Mouse (Mus musculus) heart, adult 8-10 months (tissue): ENCODE data around the gene Olfr1176. TPM values are rescaled to one million over a fixed set of nuclear protein-coding genes. Genes with fewer than 3 reads are reported as not detected.

Source experiments
- DNase-seq: peaks from one replicate; pipeline ENCODE4 v3.0.0; 2022; ENCODE audit warnings: low spot score
- total RNA-seq, 4 experiments: library from RNA; stranded (reverse); gene quantifications; 2 replicates each; pipeline ENCODE4 v1.2.4; 2022

Gene Olfr1176
- not detected for total RNA-seq

- DNase-seq = no peak
Measured at GRCm38 (mm10) chr2:88336421-88336820, at the start of gene Olfr1176. TSS of gene Olfr1176 (plus strand) at chr2:88336721.

GRCm38 (mm10) chr2:88315035-88315434, 21.5 kb upstream of the Olfr1176 start, which contains the start of gene Olfr1174-ps:
TSS of gene Olfr1174-ps (minus strand) at chr2:88315135.
- no peak for DNase-seq

DNA sequence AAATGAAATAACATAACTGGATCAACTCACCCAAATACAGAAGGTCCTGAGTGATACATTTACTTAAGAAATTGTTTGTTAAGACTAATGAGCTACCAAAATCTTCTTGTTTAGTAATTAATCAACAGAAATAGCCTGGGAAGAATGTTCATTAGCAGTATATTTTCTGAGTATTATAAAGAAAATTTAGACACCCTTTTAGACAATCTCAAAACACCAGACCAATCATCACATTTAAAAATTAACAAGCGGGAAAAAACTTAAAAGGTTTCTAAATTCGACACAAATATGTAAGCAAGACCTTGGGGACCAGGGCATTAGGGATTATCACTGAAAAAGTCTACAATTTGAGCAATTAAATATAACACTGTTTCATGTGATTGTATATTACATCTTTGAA, 9.4 kb upstream of the Olfr1176 start, which contains the start of gene Olfr1175-ps:
TSS of gene Olfr1175-ps (minus strand) at position 101 of the 400 bp plus-strand sequence.
- DNase-seq = no peak

DNA sequence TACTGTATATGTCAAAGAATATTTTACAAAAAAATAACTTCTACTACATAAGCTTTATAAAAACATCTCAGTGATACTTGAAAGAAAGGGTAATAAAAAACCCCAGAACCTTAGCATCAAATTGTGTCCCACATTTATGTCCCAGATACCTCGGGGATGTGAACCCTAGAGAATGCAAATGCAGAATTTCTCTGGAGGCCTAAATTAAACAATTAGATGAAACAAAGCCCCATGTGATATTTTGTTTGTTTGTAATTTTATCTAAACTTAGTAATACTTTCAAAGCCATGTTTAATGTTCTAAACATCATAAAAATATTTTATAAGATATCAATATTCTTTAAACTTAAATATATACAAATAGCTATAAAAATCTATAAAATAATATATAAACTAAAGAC, 9.9 kb downstream of the Olfr1176 start, which contains the start of gene Olfr1177-ps:
TSS of gene Olfr1177-ps (minus strand) at position 101 of the 400 bp plus-strand sequence.
- DNase-seq = no peak

DNA sequence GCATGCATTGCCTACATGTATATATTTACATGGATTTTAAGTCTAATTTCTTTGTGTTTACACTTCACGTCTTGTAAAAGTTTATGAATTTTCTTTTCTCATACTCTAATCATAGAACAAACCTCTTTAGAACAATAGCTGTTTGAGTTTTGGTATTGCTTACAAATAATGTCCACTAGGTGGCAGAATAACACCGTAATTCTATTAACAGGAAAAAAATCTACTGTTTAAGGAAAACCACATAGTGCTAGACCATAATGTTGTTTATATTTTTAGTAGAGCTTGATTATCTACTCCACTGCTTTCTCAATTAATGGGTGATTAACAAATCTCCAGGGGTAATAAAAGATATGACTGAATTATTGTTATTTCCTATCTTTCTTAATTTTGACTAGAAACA, 19.8 kb downstream of the Olfr1176 start:
- DNase-seq = no peak

DNA sequence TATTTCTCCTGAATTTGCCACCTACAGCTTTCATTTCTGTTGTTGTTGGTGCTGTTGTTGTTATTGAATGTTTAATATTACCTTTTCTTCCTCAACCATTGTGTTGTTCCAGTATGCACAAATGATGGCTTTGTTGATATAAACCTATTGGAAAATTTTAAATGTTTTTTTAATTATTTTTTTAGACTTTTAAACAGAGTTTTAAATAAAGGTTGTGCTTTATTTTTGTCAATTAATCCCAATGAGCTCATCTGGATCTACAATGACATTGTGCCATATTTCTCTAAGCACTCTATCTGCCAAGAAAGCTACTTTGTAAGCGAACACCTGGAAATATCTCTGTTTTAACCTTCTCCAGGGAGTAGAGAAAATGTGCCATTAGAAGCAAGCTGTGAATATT, 50.2 kb downstream of the Olfr1176 start, which contains the start of gene Olfr1178:
TSS of gene Olfr1178 (plus strand) at position 301 of the 400 bp plus-strand sequence.
- DNase-seq = no peak

Other genes with a start within 250 kb of the Olfr1176 start
- gene Olfr1164, start 242.8 kb upstream of the Olfr1176 start, total RNA-seq = not detected
- gene Olfr1166, start 208.4 kb upstream of the Olfr1176 start, total RNA-seq = not detected
- gene Olfr1167, start 181.5 kb upstream of the Olfr1176 start, total RNA-seq = not detected
- not detected for gene Olfr1168, start 154.8 kb upstream of the Olfr1176 start, total RNA-seq
- not detected for gene Olfr1170, start 108.4 kb upstream of the Olfr1176 start, total RNA-seq
- gene Olfr1173, start 56.8 kb upstream of the Olfr1176 start, total RNA-seq = not detected
- gene Olfr1174-ps, start 21.6 kb upstream of the Olfr1176 start, total RNA-seq = not detected
- not detected for gene Olfr1175-ps, start 9.5 kb upstream of the Olfr1176 start, total RNA-seq
- not detected for gene Olfr1177-ps, start 9.8 kb downstream of the Olfr1176 start, total RNA-seq
- gene Olfr1178, start 50.3 kb downstream of the Olfr1176 start, total RNA-seq = not detected
- gene Olfr1179, start 69.7 kb downstream of the Olfr1176 start, total RNA-seq = not detected
- not detected for gene Olfr1180, start 82.4 kb downstream of the Olfr1176 start, total RNA-seq
- not detected for gene Olfr1181, start 89.5 kb downstream of the Olfr1176 start, total RNA-seq
- gene Gm13757, start 112.4 kb downstream of the Olfr1176 start, total RNA-seq = not detected
- gene Olfr1183, start 118.1 kb downstream of the Olfr1176 start, total RNA-seq = not detected
- gene Olfr1184, start 146.9 kb downstream of the Olfr1176 start, total RNA-seq = not detected
- gene Olfr1185-ps1, start 156.6 kb downstream of the Olfr1176 start, total RNA-seq = not detected
- not detected for gene Olfr1186, start 181.8 kb downstream of the Olfr1176 start, total RNA-seq
- not detected for gene Olfr1188, start 220.2 kb downstream of the Olfr1176 start, total RNA-seq
- gene Olfr1189, start 249.7 kb downstream of the Olfr1176 start, total RNA-seq = not detected